Mouse (Mus musculus) neural tube, embryonic 14.5 days (tissue): ENCODE measurements around the gene Pah. TPM values are rescaled to one million over a fixed set of nuclear protein-coding genes. Genes with fewer than 3 reads are reported as not detected.

ENCODE experiments used
- ATAC-seq: fragments of 200-750 bp; cut with Nextera tagmentation; 2 replicates; pipeline ENCODE4 v1.8.0; 2017; ENCODE audit warnings: low read depth, mild to moderate bottlenecking, moderate TSS enrichment, moderate library complexity
- H3K27ac ChIP-seq: fragments of 300-500 bp; sonication (generic); 2 replicates; pipeline ENCODE4 v1.5.1; 2014; ENCODE audit warnings: low read depth, mild to moderate bottlenecking, control low read depth, low read length, moderate library complexity, mixed read lengths
- H3K27me3 ChIP-seq: fragments of 300-500 bp; sonication (generic); 2 replicates; pipeline ENCODE4 v1.6.1; 2014; ENCODE audit warnings: low read length; ENCODE audit not compliant: control insufficient read depth, insufficient read depth
- H3K36me3 ChIP-seq: fragments of 300-500 bp; sonication (generic); 2 replicates; pipeline ENCODE4 v1.6.1; 2014; ENCODE audit warnings: low read length, mixed read lengths; ENCODE audit not compliant: control insufficient read depth, insufficient read depth
- H3K4me1 ChIP-seq: fragments of 300-500 bp; sonication (generic); 2 replicates; pipeline ENCODE4 v1.6.1; 2014; ENCODE audit warnings: low read length; ENCODE audit not compliant: control insufficient read depth, insufficient read depth
- H3K4me2 ChIP-seq: fragments of 300-500 bp; sonication (generic); 2 replicates; pipeline ENCODE4 v1.6.1; 2014; ENCODE audit warnings: mild to moderate bottlenecking, low read depth, low read length, control low read depth
- H3K4me3 ChIP-seq: fragments of 300-500 bp; sonication (generic); 2 replicates; pipeline ENCODE4 v1.5.1; 2014; ENCODE audit warnings: low read depth, low read length, control low read depth, mixed read lengths
- H3K9ac ChIP-seq: fragments of 300-500 bp; sonication (generic); replicated peaks from 2 replicates; pipeline ENCODE4 v1.6.1; 2014; ENCODE audit warnings: low read depth, mild to moderate bottlenecking, control low read depth, low read length, mixed read lengths
- H3K9me3 ChIP-seq: fragments of 300-500 bp; sonication (generic); 2 replicates; pipeline ENCODE4 v1.6.1; 2016; ENCODE audit warnings: low read length; ENCODE audit not compliant: control insufficient read depth
- WGBS: fragments of 180-500 bp; shearing (Covaris S2); extraction: QIAGEN DNeasy Blood & Tissue Kit; methylation state at CpG from one replicate; pipeline ENCODE4 v1.1.7; 2014; 5-methylcytosine and 5-hydroxymethylcytosine counted together
- polyA plus RNA-seq: library from polyadenylated mRNA; unstranded; fragments of >200 nt; fragmentation: Nextera tagmentation; extraction: Ambion mirVana; gene quantifications from 2 replicates; pipeline ENCODE4 v1.2.1, GENCODE M21; 2014

Pah gene
- polyA plus RNA-seq, 1 experiment from 2014 or later: not detected

- ATAC-seq: peak; percentile 3; the same call in 1 of the 2 replicates
- H3K9ac ChIP-seq: 0 out of 2 replicates have a peak overlapping the region, but pooled peaks have one; percentile 34
- peak overlapping the region; percentile 78 for H3K27ac ChIP-seq
- H3K4me1 ChIP-seq: peaks cover 30% of the 10 kb centered on the region
- H3K4me3 ChIP-seq: peak overlapping the region; percentile 20
- H3K36me3 ChIP-seq: no peaks in the 10 kb centered on the region
- 2% methylated on average over 18 of the region's 18 CpGs for WGBS
- no peaks in the 10 kb centered on the region for H3K9me3 ChIP-seq
- H3K4me2 ChIP-seq: peak overlapping the region; percentile 48
- no peaks in the 10 kb centered on the region for H3K27me3 ChIP-seq
Measured at GRCm38 (mm10) chr10:87489246-87490009, 32.2 kb upstream of the Pah start.

GRCm38 (mm10) chr10:87490328-87490727 lies 31.3 kb upstream of the Pah start:
- H3K27ac ChIP-seq: no peak overlapping the region
- H3K9me3 ChIP-seq: no peaks in the 10 kb centered on the region
- no peak for ATAC-seq
- H3K4me3 ChIP-seq: no peak overlapping the region
- 6% methylated on average over 2 of the region's 2 CpGs for WGBS
- no peaks in the 10 kb centered on the region for H3K36me3 ChIP-seq
- no peak overlapping the region for H3K9ac ChIP-seq
- peak overlapping the region; percentile 92; the same call in 1 of the 2 replicates for H3K4me2 ChIP-seq
- H3K27me3 ChIP-seq: no peaks in the 10 kb centered on the region
- H3K4me1 ChIP-seq: peaks cover 34% of the 10 kb centered on the region

DNA sequence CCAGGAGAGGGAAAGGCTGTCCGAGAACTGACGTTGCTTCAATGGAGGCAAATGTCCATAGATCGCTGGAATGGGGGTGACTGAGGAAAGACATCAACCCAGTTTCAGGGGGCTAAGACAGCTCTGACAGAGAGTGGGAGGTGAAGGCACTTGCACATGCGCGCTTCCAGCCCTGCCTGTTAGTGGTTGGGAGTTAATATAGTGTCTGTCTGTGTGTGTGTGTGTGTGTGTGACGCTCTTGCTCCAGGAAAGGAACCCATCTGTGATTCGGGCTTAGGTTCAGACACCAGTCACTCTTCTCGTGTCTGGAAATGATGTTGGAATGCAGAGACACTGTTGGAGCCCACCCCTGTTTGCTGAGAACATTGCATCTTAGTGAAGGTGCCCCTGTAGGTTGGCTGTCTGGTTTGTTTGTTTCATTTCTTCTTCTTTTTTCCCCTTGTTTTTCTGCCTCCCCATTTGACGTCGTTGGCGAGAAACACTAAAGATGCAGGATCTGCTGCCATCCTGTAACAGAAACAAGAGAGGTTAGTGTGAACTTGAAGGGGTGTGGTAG lies 30.0 kb upstream of the Pah start:
- H3K9ac ChIP-seq: peak overlapping the region; percentile 76

GRCm38 (mm10) chr10:87492332-87492660 lies 29.3 kb upstream of the Pah start:
- peak overlapping the region; percentile 92 for H3K4me2 ChIP-seq
- 0% methylated on average over 26 of the region's 26 CpGs for WGBS
- no peaks in the 10 kb centered on the region for H3K36me3 ChIP-seq
- peak overlapping the region; percentile 79 for H3K4me3 ChIP-seq
- peaks cover 34% of the 10 kb centered on the region for H3K4me1 ChIP-seq
- no peak for ATAC-seq
- no peaks in the 10 kb centered on the region for H3K9me3 ChIP-seq
- H3K27ac ChIP-seq: peak overlapping the region; percentile 84
- H3K9ac ChIP-seq: peak overlapping the region; percentile 76
- H3K27me3 ChIP-seq: no peaks in the 10 kb centered on the region

More for the DNA sequence above, 30.0 kb upstream of the Pah start:
- 0 out of 2 replicates have a peak overlapping the region, but pooled peaks have one; percentile 84 for H3K27ac ChIP-seq
- no peaks in the 10 kb centered on the region for H3K9me3 ChIP-seq
- H3K4me1 ChIP-seq: peaks cover 34% of the 10 kb centered on the region
- H3K4me2 ChIP-seq: peak overlapping the region; percentile 92
- peak overlapping the region; percentile 79 for H3K4me3 ChIP-seq
- no peaks in the 10 kb centered on the region for H3K36me3 ChIP-seq
- no peaks in the 10 kb centered on the region for H3K27me3 ChIP-seq
- ATAC-seq: no peak
- WGBS: 4% methylated on average over 11 of the region's 11 CpGs

- Histone ChIP-seq H3K4me3 (peak overlapping the region; percentile 79), H3K9ac (peak overlapping the region; percentile 76), H3K36me3 (no peaks in the 10 kb centered on the region), H3K27ac (peak overlapping the region; percentile 84), H3K4me1 (peaks cover 34% of the 10 kb centered on the region), H3K9me3 (no peaks in the 10 kb centered on the region), H3K4me2 (peak overlapping the region; percentile 92), H3K27me3 (no peaks in the 10 kb centered on the region)
- under 1% methylated on average over 71 of the region's 90 CpGs for WGBS
- ATAC-seq: peak; percentile 25
Measured at GRCm38 (mm10) chr10:87492661-87493551, 28.7 kb upstream of the Pah start.

DNA sequence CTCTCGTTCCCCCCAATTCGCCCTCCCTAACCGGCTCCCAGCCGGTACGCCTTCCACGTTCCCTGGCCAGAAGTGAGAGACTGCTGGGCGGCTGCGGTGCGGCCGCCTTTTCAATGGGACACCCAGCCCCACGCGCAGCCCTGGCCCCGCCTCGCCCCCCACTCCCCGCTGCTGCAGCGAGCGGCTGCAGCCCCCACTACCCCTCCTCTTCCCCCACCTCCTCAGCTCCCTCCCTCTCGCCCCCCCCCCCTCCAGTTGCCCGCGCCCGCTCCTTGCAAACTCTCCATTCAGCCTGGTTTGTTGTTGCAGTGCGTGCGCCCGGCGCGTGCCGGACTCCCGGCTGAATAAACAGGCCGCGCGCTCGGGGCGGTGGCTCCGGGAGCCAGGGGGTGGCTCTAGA lies 28.0 kb upstream of the Pah start, which contains the start of gene Ascl1:
TSS of gene Ascl1 (minus strand) at position 85 of the 400 bp plus-strand sequence.
- Histone ChIP-seq H3K27ac (peak within 1 kb of the TSS; percentile 84), H3K4me1 (peaks cover 27% of the 10 kb centered on the region), H3K4me3 (peak within 1 kb of the TSS; percentile 79), H3K36me3 (no peaks in the 10 kb centered on the region), H3K4me2 (peak within 1 kb of the TSS; percentile 92), H3K9ac (peak within 1 kb of the TSS; percentile 76), H3K27me3 (no peaks in the 10 kb centered on the region), H3K9me3 (no peaks in the 10 kb centered on the region)
- ATAC-seq: peak; percentile 49
- 0% methylated on average over 33 of the region's 34 CpGs for WGBS

- H3K4me2 ChIP-seq: peak overlapping the region; percentile 92
- 1% methylated on average over 4 of the region's 4 CpGs for WGBS
- peak overlapping the region; percentile 76; the same call in 1 of the 2 replicates for H3K9ac ChIP-seq
- H3K4me1 ChIP-seq: peaks cover 25% of the 10 kb centered on the region
- no peak overlapping the region; the same call in 1 of the 2 replicates for H3K27ac ChIP-seq
- H3K27me3 ChIP-seq: no peaks in the 10 kb centered on the region
- no peaks in the 10 kb centered on the region for H3K36me3 ChIP-seq
- H3K4me3 ChIP-seq: peak overlapping the region; percentile 79
- 0 out of 2 replicates have a peak, but pooled peaks have one; percentile 9 for ATAC-seq
- H3K9me3 ChIP-seq: no peaks in the 10 kb centered on the region
Measured at GRCm38 (mm10) chr10:87494176-87494575, 27.4 kb upstream of the Pah start.

DNA sequence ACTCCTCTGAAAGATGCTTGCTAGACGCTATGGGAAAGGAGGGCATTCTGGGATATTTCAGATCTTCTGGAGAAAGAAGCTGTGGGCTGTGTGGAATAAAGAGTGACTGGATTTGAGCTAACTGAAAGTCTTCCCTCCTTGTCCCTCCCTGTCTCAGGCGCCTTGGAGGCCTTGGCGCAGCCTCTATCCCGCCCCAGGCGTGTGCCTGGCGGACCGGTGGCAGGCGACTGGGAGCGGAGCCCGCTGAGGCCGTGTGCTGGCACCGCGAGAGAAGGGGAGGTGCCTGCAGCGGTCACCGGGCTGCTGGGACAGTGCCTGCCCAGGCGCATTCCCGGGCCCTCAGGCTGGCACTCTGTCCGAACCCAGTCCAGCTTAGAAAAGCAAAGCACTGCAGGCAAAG lies 27.0 kb upstream of the Pah start:
- H3K27me3 ChIP-seq: no peaks in the 10 kb centered on the region
- no peak overlapping the region for H3K27ac ChIP-seq
- peak; percentile 54 for ATAC-seq
- H3K9me3 ChIP-seq: no peaks in the 10 kb centered on the region
- peak overlapping the region; percentile 26; the same call in 1 of the 2 replicates for H3K4me3 ChIP-seq
- WGBS: 1% methylated on average over 18 of the region's 18 CpGs
- H3K9ac ChIP-seq: peak overlapping the region; percentile 47
- peaks cover 20% of the 10 kb centered on the region for H3K4me1 ChIP-seq
- no peaks in the 10 kb centered on the region for H3K36me3 ChIP-seq
- peak overlapping the region; percentile 92 for H3K4me2 ChIP-seq
